Mouse (Mus musculus) neural tube, embryonic 11.5 days (tissue): ENCODE data around the gene Kalrn. TPM values are rescaled to one million over a fixed set of nuclear protein-coding genes. Genes with fewer than 3 reads are reported as not detected.

Experiments used
- ATAC-seq: fragments of 200-750 bp; cut with Nextera tagmentation; 2 replicates; pipeline ENCODE4 v1.8.0; 2017; ENCODE audit warnings: moderate number of reproducible peaks, mild to moderate bottlenecking, moderate TSS enrichment, moderate library complexity; ENCODE audit not compliant: insufficient read depth, low FRiP score, low TSS enrichment
- DNase-seq: peaks from one replicate; pipeline ENCODE4 v3.0.0-alpha.2; 2015; ENCODE audit warnings: low spot score
- H3K27ac ChIP-seq: fragments of 300-500 bp; sonication (generic); 2 replicates; pipeline ENCODE4 v1.5.1; 2014; ENCODE audit warnings: low read depth, mild to moderate bottlenecking, low read length
- H3K27me3 ChIP-seq: fragments of 300-500 bp; sonication (generic); 2 replicates; pipeline ENCODE4 v1.6.1; 2014; ENCODE audit warnings: mild to moderate bottlenecking, low read length, mixed read lengths; ENCODE audit not compliant: control insufficient read depth, insufficient read depth
- H3K36me3 ChIP-seq: fragments of 300-500 bp; sonication (generic); 2 replicates; pipeline ENCODE4 v1.6.1; 2014; ENCODE audit warnings: mild to moderate bottlenecking, low read length, moderate library complexity, mixed read lengths; ENCODE audit not compliant: control insufficient read depth, insufficient read depth
- H3K4me1 ChIP-seq: fragments of 300-500 bp; sonication (generic); 2 replicates; pipeline ENCODE4 v1.6.1; 2014; ENCODE audit warnings: low read length, mixed read lengths; ENCODE audit not compliant: control insufficient read depth, insufficient read depth
- H3K4me2 ChIP-seq: fragments of 300-500 bp; sonication (generic); 2 replicates; pipeline ENCODE4 v1.6.1; 2014; ENCODE audit warnings: low read depth, mild to moderate bottlenecking, moderate library complexity
- H3K4me3 ChIP-seq: fragments of 300-500 bp; sonication (generic); 2 replicates; pipeline ENCODE4 v1.5.1; 2014; ENCODE audit warnings: low read depth, low read length
- H3K9ac ChIP-seq: fragments of 300-500 bp; sonication (generic); 2 replicates; pipeline ENCODE4 v1.6.1; 2014; ENCODE audit warnings: mild to moderate bottlenecking, low read length
- H3K9me3 ChIP-seq: fragments of 300-500 bp; sonication (generic); 2 replicates; pipeline ENCODE4 v1.6.1; 2016; ENCODE audit warnings: low read length; ENCODE audit not compliant: control insufficient read depth
- WGBS: fragments of 180-500 bp; shearing (Covaris S2); extraction: QIAGEN DNeasy Blood & Tissue Kit; methylation state at CpG from one replicate; pipeline ENCODE4 v1.1.7; 2014; 5-methylcytosine and 5-hydroxymethylcytosine counted together
- polyA plus RNA-seq: library from polyadenylated mRNA; unstranded; fragments of >200 nt; fragmentation: Nextera tagmentation; extraction: Ambion mirVana; gene quantifications from 2 replicates; pipeline ENCODE4 v1.2.1, GENCODE M21; 2014

The Kalrn gene
- polyA plus RNA-seq, 1 experiment from 2014 or later: 17.6 TPM

DNA sequence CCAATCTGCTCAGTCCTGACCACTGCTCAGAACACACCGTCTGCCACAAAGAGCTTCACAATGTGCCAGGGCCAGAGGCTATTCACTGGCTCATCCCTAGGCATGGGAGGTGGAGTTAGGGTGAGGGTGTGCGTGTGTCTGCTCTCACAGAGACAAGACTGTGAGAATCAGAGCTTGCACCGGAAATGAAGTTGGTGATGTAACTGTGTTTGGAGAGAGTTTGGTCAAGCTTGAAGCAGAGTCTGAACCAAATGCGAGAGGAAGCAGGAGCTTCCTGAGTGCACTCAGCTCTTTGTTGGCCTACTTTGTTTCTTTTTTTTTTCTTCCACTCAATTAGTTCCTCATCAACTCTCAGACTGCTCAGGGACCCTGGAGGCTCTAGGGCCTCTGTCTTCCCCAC is 325.1 kb downstream of the Kalrn start:
- Histone ChIP-seq H3K9me3 (no peaks in the 10 kb centered on the region), H3K27me3 (no peaks in the 10 kb centered on the region), H3K4me3 (no peak overlapping the region), H3K4me2 (no peak overlapping the region), H3K9ac (no peak overlapping the region), H3K4me1 (no peaks in the 10 kb centered on the region), H3K27ac (no peak overlapping the region), H3K36me3 (peaks cover 3% of the 10 kb centered on the region; the same call in 1 of the 2 replicates)
- no peak for DNase-seq
- WGBS: 57% methylated on average over 4 of the region's 4 CpGs
- no peak for ATAC-seq

DNA sequence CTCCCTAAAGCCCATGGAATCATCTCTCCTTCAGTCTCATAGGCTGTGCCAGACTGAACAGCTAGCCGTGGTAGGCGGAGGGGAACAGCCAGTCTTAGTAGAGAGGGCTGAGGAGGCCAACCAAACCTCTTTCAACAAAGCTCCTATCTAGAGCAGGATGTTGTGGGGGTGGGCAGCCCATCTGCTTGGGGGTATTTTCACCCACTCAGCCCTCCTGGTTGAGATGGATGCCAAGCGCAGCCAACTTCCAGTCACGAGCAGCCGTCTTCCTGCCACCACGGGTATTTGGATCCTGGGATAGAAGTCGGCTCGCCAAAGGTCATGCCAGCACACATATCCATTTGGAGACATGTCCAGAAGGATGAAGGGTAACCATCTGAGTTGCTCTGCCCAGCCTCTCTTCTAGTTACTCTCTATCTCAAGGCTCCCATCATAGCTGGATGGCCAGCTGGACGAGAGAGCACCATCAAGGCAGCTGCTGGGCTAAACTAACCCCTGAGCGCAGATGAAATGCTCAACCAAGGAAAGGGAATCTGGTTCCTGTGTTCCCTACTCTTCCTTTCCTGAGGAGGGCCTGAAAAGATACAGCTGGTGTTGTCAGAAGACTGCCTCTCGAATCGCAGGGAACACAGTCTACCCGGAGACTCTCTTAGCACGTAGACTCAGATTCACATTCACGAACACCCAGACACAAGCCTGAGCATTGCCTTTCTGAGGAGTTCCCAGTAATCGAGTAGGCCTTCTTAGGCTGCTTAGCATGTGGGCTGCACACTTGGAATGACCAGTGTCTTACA is 331.2 kb downstream of the Kalrn start:
- Histone ChIP-seq H3K4me2 (no peak overlapping the region), H3K9ac (no peak overlapping the region), H3K27me3 (no peaks in the 10 kb centered on the region), H3K4me1 (no peaks in the 10 kb centered on the region), H3K4me3 (no peak overlapping the region), H3K36me3 (peaks cover 3% of the 10 kb centered on the region; the same call in 1 of the 2 replicates), H3K27ac (no peak overlapping the region), H3K9me3 (no peaks in the 10 kb centered on the region)
- no peak for ATAC-seq
- WGBS: 97% methylated on average over 16 of the region's 16 CpGs
- DNase-seq: no peak

DNA sequence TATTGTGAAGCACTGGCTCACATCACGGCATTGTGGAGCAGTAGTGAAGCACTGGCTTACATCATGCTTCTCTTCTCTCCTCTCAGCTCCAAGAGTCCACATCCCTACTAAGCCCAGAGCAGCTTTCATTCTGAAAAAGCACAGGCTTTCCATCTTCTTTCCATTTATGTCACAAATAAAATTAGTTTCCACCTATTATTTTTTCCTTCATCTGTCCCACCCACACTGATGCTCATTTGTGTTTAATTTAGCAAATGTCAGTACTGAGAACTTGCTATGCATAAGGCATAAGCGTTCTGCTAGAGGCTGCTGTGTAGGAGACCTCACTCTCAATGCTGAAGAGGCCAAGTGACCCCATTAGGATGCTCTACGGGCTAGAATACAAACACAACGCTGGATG is 333.7 kb downstream of the Kalrn start:
- H3K27me3 ChIP-seq: no peaks in the 10 kb centered on the region
- no peaks in the 10 kb centered on the region for H3K9me3 ChIP-seq
- ATAC-seq (no peak), DNase-seq (no peak)
- WGBS: 81% methylated on average over 4 of the region's 4 CpGs
- H3K36me3 ChIP-seq: peaks cover 3% of the 10 kb centered on the region; the same call in 1 of the 2 replicates
- H3K27ac ChIP-seq: no peak overlapping the region
- no peaks in the 10 kb centered on the region for H3K4me1 ChIP-seq
- no peak overlapping the region for H3K4me2 ChIP-seq
- no peak overlapping the region for H3K9ac ChIP-seq
- H3K4me3 ChIP-seq: no peak overlapping the region

DNA sequence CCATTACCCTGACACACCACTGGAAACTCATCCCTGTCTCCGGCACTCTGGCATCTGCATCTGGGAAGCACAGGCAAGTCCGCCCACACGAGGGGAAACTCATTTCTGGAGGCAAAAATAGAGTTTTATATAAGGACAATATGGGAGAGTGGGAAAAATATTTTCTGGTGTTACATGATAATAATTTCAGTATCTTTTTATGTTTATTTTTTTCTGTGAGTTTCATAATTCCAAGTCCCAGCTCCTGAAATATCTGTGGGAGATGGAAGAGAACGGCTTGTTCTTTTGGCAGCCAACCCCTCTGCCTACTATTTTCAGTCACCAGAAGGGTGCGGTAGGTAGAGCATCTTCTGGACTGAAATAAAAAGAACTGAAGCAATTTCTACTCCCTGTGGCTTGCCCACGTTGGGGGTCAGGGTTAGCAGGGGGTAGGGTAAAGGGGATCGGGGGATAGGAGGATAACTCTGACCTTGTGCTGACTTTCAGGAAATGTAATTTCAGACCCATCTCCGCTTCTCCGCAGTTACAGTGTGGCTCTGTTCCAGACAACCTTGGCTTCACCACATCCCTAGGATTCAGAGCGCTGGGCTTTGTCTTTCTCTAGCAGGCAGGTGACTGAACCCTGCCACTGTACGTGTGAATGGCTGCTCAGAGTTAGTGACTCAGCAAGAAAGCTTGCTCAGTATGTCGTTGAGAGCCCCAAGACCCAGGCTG is 336.3 kb downstream of the Kalrn start:
- Histone ChIP-seq H3K4me3 (no peak overlapping the region), H3K36me3 (no peaks in the 10 kb centered on the region), H3K9me3 (no peaks in the 10 kb centered on the region), H3K4me2 (no peak overlapping the region), H3K27ac (no peak overlapping the region), H3K27me3 (no peaks in the 10 kb centered on the region), H3K4me1 (no peaks in the 10 kb centered on the region), H3K9ac (no peak overlapping the region)
- DNase-seq: no peak
- WGBS: 78% methylated on average over 12 of the region's 12 CpGs
- ATAC-seq: no peak

DNA sequence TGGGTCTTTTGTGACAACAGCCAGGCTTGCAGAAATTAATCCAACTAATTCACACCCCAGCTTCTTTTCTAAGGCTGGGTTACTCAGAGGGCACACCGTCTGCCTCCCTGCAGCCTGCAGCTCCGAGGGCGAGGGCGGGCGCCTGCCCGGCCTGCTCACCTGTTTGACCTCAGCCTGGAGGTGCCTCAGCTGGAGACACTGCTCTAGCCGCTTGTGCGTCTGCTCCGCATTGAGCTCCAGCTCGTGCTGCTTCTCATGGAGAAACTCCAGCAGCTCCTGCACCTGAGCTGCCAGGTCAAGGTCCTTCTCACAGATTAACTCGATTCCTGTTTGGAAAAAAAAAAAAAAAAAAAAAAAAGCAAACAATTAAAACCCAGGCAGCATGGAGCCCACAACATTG is 338.2 kb downstream of the Kalrn start:
- DNase-seq (no peak), ATAC-seq (no peak)
- Histone ChIP-seq H3K27me3 (no peaks in the 10 kb centered on the region), H3K4me3 (no peak overlapping the region), H3K4me2 (no peak overlapping the region), H3K9me3 (no peaks in the 10 kb centered on the region), H3K9ac (no peak overlapping the region), H3K4me1 (no peaks in the 10 kb centered on the region), H3K36me3 (no peaks in the 10 kb centered on the region), H3K27ac (no peak overlapping the region)
- 75% methylated on average over 11 of the region's 11 CpGs for WGBS

DNA sequence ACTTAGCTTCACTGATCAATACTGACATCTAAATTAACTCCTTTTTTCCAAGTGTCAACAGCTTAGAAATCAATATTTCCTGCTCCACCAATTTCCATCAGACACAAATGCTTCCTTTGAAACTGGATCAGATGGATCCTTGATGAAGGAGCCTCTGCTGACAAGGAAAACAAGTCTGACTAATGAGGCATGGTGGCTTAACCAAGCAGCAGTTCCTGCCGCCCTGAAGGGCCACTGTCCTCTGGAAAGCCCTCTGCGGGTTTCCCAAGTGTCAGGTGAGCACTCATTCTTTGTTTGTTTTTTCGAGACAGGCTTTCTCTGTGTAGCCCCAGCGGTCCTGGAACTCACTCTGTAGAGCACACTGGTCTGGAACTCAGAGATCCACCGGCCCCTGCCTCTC is 341.4 kb downstream of the Kalrn start:
- DNase-seq (no peak), ATAC-seq (no peak)
- Histone ChIP-seq H3K4me2 (no peak overlapping the region), H3K9ac (no peak overlapping the region), H3K27me3 (no peaks in the 10 kb centered on the region), H3K4me1 (no peaks in the 10 kb centered on the region), H3K4me3 (no peak overlapping the region), H3K9me3 (no peaks in the 10 kb centered on the region), H3K27ac (no peak overlapping the region), H3K36me3 (no peaks in the 10 kb centered on the region)
- 46% methylated on average over 5 of the region's 5 CpGs for WGBS

DNA sequence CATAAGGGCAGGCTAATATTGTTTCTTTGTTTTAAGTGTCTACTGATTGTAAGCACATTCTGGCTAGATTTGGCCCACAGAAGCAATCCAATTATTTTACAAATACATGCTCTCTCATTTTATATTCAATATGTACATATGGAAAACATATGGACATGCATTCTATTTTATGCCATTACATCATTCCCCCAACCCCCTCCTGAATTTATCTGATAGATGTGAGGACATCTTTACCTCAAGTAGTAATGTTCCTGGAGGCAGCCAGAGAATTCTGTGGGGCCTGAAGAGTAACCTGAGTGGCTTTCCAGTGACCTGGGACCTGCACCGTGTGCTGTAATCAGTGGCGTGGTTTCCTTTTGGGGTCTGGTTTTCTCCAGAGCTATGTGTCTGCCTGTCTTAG is 342.2 kb downstream of the Kalrn start:
- Histone ChIP-seq H3K27me3 (no peaks in the 10 kb centered on the region), H3K36me3 (no peaks in the 10 kb centered on the region), H3K9me3 (no peaks in the 10 kb centered on the region), H3K27ac (no peak overlapping the region), H3K4me2 (no peak overlapping the region), H3K4me3 (no peak overlapping the region), H3K9ac (no peak overlapping the region), H3K4me1 (no peaks in the 10 kb centered on the region)
- ATAC-seq: no peak
- no peak for DNase-seq
- WGBS: 73% methylated on average over 2 of the region's 2 CpGs

DNA sequence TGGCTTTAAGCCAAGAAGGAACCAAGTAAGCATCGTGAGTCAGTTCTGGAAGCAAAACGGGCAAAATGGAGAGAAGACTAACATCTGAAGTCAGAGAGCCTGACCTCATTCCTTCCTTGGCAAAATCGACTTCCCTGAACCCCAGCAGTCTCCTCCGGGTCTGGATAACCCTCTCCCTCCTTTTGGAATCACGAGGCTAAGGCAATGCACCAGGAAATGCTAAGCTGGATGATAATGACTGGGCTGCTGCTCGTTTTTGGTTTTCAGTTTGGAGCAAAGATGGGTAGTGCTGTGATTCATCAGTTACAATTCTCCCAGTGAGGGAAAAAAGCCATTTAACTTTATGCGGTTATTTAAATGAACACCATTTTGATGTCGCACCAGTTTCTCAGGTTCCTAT is 344.0 kb downstream of the Kalrn start:
- Histone ChIP-seq H3K27me3 (no peaks in the 10 kb centered on the region), H3K27ac (no peak overlapping the region), H3K4me2 (no peak overlapping the region), H3K4me1 (no peaks in the 10 kb centered on the region), H3K9me3 (no peaks in the 10 kb centered on the region), H3K9ac (no peak overlapping the region), H3K4me3 (no peak overlapping the region), H3K36me3 (no peaks in the 10 kb centered on the region)
- no peak for DNase-seq
- no peak for ATAC-seq
- WGBS: 81% methylated on average over 8 of the region's 8 CpGs

DNA sequence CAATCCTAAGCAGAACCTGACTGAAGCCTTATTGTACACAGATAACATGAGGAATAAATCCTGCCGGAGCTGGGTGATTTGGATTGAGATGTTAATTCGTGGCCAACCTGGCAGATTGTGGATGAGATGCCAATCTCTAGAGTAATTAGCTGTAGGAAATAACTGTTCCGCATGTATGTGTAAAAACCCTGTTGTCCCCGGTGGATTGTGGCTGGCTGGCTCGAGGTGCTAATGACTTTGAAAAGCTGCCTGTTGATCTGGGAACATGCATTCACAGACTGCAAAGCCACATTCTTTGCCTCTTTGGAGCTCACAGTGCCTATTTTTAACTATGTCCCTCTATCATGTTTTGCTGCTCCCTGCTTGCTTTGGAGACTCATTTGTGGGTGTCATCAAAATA is 344.7 kb downstream of the Kalrn start:
- Histone ChIP-seq H3K36me3 (no peaks in the 10 kb centered on the region), H3K9me3 (no peaks in the 10 kb centered on the region), H3K4me2 (no peak overlapping the region), H3K9ac (no peak overlapping the region), H3K27me3 (no peaks in the 10 kb centered on the region), H3K4me3 (no peak overlapping the region), H3K4me1 (no peaks in the 10 kb centered on the region), H3K27ac (no peak overlapping the region)
- 56% methylated on average over 5 of the region's 5 CpGs for WGBS
- DNase-seq: no peak
- ATAC-seq: no peak
